Mouse (Mus musculus) colon, adult 2 months (tissue): ENCODE data around the gene Ccnt1. TPM values are rescaled to one million over a fixed set of nuclear protein-coding genes. Genes with fewer than 3 reads are reported as not detected.

ENCODE experiments used
- polyA plus RNA-seq: library from polyadenylated mRNA; depleted of rRNA; stranded (reverse); fragments of >200 nt; gene quantifications from 2 replicates; pipeline ENCODE4 v1.2.3, GENCODE M21; 2012; rRNA removed

Gene Ccnt1
- 6.0 and 6.3 TPM in 2 replicates for polyA plus RNA-seq

GRCm38 (mm10) chr15:98570873-98571538 lies at the start of gene Ccnt1, which contains the start of gene 4930415O20Rik:
TSS of gene Ccnt1 (minus strand) at chr15:98570923.
TSS of gene 4930415O20Rik (plus strand) at chr15:98571004.

GRCm38 (mm10) chr15:98609331-98610130 lies 38.8 kb upstream of the Ccnt1 start, which contains the start of gene Adcy6:
TSS of gene Adcy6 (minus strand) at chr15:98610076.

GRCm38 (mm10) chr15:98533881-98534627 lies 36.7 kb downstream of the Ccnt1 start, which contains the start of gene Kansl2:
TSS of gene Kansl2 (minus strand) at chr15:98534264.

GRCm38 (mm10) chr15:98492102-98492501 lies 78.6 kb downstream of the Ccnt1 start, which contains the start of gene Olfr279:
TSS of gene Olfr279 (plus strand) at chr15:98492402.

Other genes with a start within 250 kb of the Ccnt1 start
- gene Olfr284, start 229.9 kb downstream of the Ccnt1 start, polyA plus RNA-seq = not detected in 2 replicates
- gene Olfr283, start 190.0 kb downstream of the Ccnt1 start, polyA plus RNA-seq = not detected in 2 replicates
- not detected in 2 replicates for gene Olfr282, start 139.7 kb downstream of the Ccnt1 start, polyA plus RNA-seq
- not detected in 2 replicates for gene Olfr281, start 118.3 kb downstream of the Ccnt1 start, polyA plus RNA-seq
- not detected in 2 replicates for gene OR5BS1P, start 101.0 kb downstream of the Ccnt1 start, polyA plus RNA-seq
- gene Lalba, start 88.2 kb downstream of the Ccnt1 start, polyA plus RNA-seq = not detected in 2 replicates
- gene Olfr279, start 78.5 kb downstream of the Ccnt1 start, polyA plus RNA-seq = not detected in 2 replicates
- gene Kansl2, start 36.7 kb downstream of the Ccnt1 start, polyA plus RNA-seq = 23.5 and 24.8 TPM in 2 replicates
- 0.43 TPM in 1 of 2 replicates, not detected in the other for gene 4930415O20Rik, start 81 bp upstream of the Ccnt1 start, polyA plus RNA-seq
- gene Adcy6, start 39.2 kb upstream of the Ccnt1 start, polyA plus RNA-seq = 189 and 211 TPM in 2 replicates
- gene Cacnb3, start 59.9 kb upstream of the Ccnt1 start, polyA plus RNA-seq = 96.4 and 107 TPM in 2 replicates
- gene Ddx23, start 92.0 kb upstream of the Ccnt1 start, polyA plus RNA-seq = 29.0 and 31.4 TPM in 2 replicates
- 1.2 and 2.3 TPM in 2 replicates for gene Rnd1, start 106.5 kb upstream of the Ccnt1 start, polyA plus RNA-seq
- 0.22 and 0.43 TPM in 2 replicates for gene Ccdc65, start 137.3 kb upstream of the Ccnt1 start, polyA plus RNA-seq
- gene Fkbp11, start 157.3 kb upstream of the Ccnt1 start, polyA plus RNA-seq = 26.7 and 49.8 TPM in 2 replicates
- 75.8 and 94.5 TPM in 2 replicates for gene Arf3, start 192.3 kb upstream of the Ccnt1 start, polyA plus RNA-seq
- gene Wnt10b, start 207.2 kb upstream of the Ccnt1 start, polyA plus RNA-seq = 0.30 and 0.65 TPM in 2 replicates
- gene Wnt1, start 218.9 kb upstream of the Ccnt1 start, polyA plus RNA-seq = 0.07 TPM in 1 of 2 replicates, not detected in the other
- gene Ddn, start 238.6 kb upstream of the Ccnt1 start, polyA plus RNA-seq = not detected in 2 replicates